Mouse (Mus musculus) B cell, adult 2 months (primary cell): Measurements from ENCODE around the gene Rarb.
A peak's percentile ranks its signal among the peaks of the same experiment; 100 is the strongest.

Experiments
- DNase-seq, 2 experiments: peaks; one replicate each; pipeline ENCODE4 v3.0.0; 2022

The Rarb gene

GRCm38 (mm10) chr14:16574925-16575721 is 243.8 kb downstream of the Rarb start:
- DNase-seq, result no peak

DNA sequence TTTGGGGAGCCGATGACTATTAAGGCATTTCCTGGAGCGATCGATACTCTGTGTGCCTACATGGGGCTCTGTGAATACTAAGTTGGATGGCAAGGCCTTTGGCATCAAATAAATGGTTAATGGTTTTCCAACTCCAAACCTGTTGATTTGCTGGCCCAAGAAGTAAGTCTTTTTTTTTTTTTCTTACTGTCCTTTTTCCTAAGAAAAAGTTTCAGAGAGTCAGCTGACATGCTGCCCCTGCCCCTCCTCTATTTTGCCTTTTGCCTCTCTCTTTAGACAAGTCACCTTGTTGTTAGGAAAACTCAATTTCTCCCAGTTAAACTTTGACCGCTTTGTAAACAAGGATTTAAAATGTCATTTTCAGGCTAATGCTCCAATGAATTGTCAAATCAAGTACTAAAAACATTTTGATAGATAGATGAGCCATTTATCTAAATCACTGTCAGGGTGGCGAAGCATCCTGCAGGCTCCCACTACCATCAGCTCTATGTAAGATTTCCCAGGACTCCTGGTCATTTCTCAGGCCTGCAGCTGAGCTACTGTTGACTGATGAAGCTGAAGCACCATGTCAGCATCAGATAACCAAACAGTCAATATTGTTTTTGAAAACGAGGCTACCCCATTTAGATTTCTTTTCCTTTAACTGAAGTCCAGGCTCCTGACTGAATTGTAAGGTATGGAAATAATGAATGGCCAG is 245.3 kb downstream of the Rarb start:
- DNase-seq, result no peak

DNA sequence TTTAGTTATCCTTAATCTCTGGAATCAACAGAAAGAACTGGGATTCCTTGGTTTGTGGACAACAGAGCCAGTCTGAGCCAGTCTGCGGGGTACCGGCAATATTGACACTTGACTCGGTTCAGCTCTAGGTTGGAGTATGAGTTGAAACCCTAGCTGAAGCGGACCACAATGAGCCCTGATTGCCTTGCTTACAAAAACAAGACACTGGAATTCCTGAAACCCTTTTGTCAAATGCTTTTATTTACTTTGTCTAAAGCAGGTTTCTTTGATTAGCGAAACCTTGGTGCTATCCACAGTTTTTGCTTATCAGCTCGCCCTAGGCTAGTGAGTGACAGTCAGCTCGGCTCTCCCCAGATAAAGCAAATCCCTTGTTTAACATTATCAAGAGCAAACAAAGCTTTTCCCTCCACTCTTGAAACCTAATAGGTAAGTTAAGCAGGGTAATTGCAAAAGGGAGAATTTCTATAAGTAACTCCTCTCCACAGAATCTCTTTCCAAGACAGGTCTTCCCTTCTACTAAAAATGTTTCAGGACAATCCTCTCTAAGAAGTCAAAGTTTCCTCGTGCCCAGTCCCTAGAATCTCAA is 246.1 kb downstream of the Rarb start:
- no peak for DNase-seq

DNA sequence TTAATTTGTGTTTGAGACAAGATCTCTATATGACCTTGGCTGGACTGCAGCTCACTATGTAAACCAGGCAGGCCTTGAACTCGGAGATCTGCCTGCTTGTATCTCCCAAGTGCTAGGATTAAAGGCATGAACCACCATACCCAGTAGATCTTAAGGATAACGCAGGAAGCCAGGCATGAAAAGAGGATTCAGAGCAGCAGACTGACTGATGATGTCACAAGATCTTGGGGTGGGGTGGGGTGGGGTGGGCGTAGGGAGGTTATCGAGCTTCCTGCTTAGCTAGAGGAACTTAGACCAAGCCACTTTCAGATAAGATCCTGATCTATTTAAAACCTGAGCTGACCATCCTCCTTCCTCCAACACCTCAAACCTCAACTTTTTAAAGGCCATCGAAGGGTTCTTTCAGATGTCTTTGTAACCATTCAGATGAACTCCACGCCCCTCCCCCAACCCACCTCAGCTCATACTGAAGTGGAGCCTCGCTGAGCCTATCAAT is 249.4 kb downstream of the Rarb start:
- no peak for DNase-seq

GRCm38 (mm10) chr14:16566920-16567319 is 252.0 kb downstream of the Rarb start:
- no peak for DNase-seq

DNA sequence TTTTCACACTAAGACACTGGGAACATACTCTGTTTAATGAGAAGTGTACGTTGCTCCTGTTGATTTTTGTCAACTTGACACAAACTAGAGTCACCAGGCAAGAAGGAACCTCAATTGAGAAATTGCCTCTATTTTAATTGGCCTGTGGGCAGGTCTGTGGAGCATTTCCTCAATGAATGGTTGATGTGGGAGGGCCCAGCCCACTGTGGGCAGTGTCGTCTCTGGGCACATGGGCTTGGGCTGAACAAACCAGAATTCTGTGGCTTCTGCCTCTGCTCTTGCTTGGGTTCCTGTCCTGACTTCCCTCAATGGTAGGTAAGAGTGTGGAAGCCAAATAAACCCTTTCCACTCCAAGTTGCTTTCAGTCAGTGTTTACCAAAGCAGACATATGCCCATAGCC is 255.0 kb downstream of the Rarb start:
- no peak for DNase-seq

- DNase-seq, result no peak
Observed at GRCm38 (mm10) chr14:16561496-16562170, 257.3 kb downstream of the Rarb start.

- peak in 1 of 2 experiments; percentile 24 for DNase-seq
Observed at GRCm38 (mm10) chr14:16559294-16560217, 259.4 kb downstream of the Rarb start.

GRCm38 (mm10) chr14:16558033-16558432 is 260.9 kb downstream of the Rarb start:
- no peak for DNase-seq

DNA sequence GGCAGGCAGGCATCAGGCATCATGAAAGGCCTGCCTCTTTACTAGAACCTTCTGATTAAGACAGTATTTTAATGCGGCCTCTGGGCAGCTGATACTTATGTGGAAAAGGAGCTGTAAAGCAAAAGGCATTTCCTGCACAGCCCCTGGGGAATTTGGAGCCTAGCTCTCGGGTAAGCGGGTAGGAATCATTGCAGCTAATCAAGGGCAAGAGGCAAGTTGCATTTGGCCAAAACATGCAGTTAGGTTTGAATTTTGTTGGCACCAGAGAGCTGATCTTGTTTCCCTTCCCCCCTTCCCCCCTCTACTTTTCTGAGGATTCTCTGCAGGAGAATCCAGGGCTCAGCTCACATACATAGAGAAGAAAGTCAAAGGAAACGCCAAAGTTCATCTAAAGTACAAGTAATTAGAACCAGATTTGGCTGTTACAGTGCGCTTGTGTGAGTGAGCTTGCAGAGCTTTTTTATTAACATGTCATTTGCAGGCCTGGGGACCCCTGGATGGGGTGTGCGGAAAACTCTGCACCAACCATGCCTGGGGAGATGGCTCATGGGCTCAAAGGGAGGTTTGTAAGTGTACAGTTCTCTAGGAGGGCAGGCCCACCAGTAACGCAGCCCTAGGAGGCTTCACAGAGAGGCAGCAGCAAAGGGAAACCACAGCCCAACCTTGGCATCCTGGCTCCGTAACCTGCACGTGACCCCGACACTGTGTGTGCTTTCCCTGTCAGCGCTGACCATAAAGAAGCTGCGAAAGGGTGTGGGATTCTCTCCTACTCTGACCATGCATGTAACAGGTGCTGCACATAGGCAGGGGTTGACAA is 264.1 kb downstream of the Rarb start:
- no peak for DNase-seq

GRCm38 (mm10) chr14:16554319-16554642 is 264.7 kb downstream of the Rarb start:
- no peak for DNase-seq

GRCm38 (mm10) chr14:16552293-16552692 is 266.7 kb downstream of the Rarb start:
- DNase-seq, result no peak

GRCm38 (mm10) chr14:16551843-16552242 is 267.1 kb downstream of the Rarb start:
- no peak for DNase-seq

GRCm38 (mm10) chr14:16548200-16548576 is 270.8 kb downstream of the Rarb start:
- peak; percentile 25 to 41 for DNase-seq

- DNase-seq, result no peak
Observed at GRCm38 (mm10) chr14:16547492-16548199, 271.3 kb downstream of the Rarb start.

GRCm38 (mm10) chr14:16544995-16545394 is 274.0 kb downstream of the Rarb start:
- DNase-seq, result peak in 1 of 2 experiments; percentile 7

DNA sequence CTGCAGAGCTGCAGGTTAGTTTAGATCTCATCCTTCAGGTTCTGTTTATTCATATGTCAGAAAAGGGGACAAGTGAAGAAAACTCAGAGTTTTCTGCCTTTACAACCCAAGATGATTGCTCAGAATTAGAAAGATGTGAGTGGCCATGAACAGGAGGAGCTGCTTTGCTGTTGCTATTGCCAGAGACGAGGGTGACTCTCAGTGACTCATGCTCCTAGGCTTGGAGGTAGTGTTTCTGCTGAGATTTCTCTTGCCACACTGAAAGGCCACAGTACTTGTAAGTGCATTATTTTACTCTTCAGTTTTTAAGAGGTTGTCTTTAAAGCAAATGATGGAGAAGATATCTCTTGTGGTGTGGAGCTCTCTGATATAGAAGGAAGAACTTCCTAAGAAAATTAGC is 277.3 kb downstream of the Rarb start:
- no peak for DNase-seq

DNA sequence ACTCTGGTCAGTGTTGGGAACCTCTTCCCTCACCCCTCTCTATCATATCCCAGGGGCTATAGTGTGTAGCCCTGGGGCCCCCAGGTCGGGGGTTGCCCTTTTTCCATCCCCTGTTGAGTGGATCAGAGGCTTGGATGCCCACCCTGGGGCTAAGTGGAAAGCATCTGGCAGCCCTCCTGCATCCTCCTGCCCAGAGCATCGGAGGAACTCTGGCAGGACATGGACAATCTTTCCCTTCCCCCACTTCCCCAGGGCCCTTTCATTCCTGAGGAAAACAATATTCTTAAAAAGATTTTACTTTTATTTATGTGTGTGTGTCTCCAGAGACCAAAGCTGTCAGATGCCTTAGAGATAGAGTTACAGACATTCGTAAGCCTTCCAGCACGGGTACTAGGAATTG is 281.5 kb downstream of the Rarb start:
- DNase-seq, result no peak

DNA sequence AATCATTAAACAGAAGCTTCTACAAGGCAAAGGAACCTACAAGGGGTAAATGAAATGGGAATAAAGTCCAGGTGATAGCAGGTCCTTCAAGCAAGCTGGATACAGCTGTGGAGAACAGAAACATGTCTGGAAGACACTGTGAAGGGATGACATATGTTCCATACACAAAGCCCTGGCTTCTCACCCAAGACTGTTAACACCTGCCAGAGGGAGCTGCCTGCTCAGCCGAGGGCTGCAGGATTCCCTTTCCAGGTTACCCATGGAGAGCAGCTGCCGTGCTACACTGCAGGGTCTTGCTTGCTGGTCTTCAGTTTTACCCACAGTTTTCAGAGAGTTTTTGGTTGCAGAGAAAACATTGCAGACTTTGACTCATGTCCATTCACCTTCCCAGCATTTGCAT is 290.3 kb downstream of the Rarb start:
- no peak for DNase-seq

GRCm38 (mm10) chr14:16526120-16526519 is 292.8 kb downstream of the Rarb start:
- DNase-seq, result no peak
